10 mouse cellular contexts compared by ENCODE assay signal in genomic region chr4:137368198-137368597, GRCm38 (mm10). TPM values are rescaled to one million over a fixed set of nuclear protein-coding genes. Genes with fewer than 3 reads are reported as not detected.
DNase-seq lines count a peak whose midpoint lies in the region; ATAC-seq and TF ChIP-seq lines count a peak whose summit lies in the region.
"Had no signal": no experiment of that assay in that cellular context is flagged by ENCODE, and none has a peak within 500 bp of the region (broad histone marks: within the 10 kb centered on the region; RNA-seq: fewer than 3 reads in every experiment).

No protein-coding gene starts in this region.

- H3K9ac ChIP-seq in kidney, postnatal 0 days (ENCODE audit: low read depth, low read length): no peak overlapping the region
- H3K9ac ChIP-seq in embryonic facial prominence, embryonic 14.5 days (ENCODE audit: low read depth, low read length): no peak overlapping the region

- peak overlapping the region; percentile 58 for H3K27ac ChIP-seq in kidney, postnatal 0 days
- peak overlapping the region; percentile 39; the same call in 1 of the 2 replicates for H3K27ac ChIP-seq in embryonic facial prominence, embryonic 14.5 days (replicated peaks; ENCODE audit: low read depth, low read length)
- peak overlapping the region; percentile 97 for H3K27ac ChIP-seq in macrophage

- H3K4me3 ChIP-seq in kidney, postnatal 0 days (replicated peaks; ENCODE audit: low read depth, low read length): no peak overlapping the region
- H3K4me3 ChIP-seq in embryonic facial prominence, embryonic 14.5 days (ENCODE audit: low read depth, low read length): no peak overlapping the region
- H3K4me3 ChIP-seq in macrophage (ENCODE audit: inconsistent target): no peak overlapping the region

- H3K36me3 ChIP-seq in kidney, postnatal 0 days (ENCODE audit: insufficient read depth, low read length): no peaks in the 10 kb centered on the region
- H3K36me3 ChIP-seq in embryonic facial prominence, embryonic 14.5 days (ENCODE audit: control insufficient read depth, insufficient read depth, low read length): no peaks in the 10 kb centered on the region
- H3K36me3 ChIP-seq in macrophage (ENCODE audit: inconsistent target): no peaks in the 10 kb centered on the region

- DNase-seq in kidney, postnatal 0 days (ENCODE audit: low spot score): no peak
- DNase-seq in kidney, adult 18-20 months: no peak
- peak; percentile 25 for DNase-seq in MEL-GATA-1-ER (ENCODE audit: extremely low read depth, low read depth)
- DNase-seq in embryonic facial prominence, embryonic 14.5 days (ENCODE audit: low spot score): no peak
- DNase-seq in spleen, postnatal 4 days (ENCODE audit: low spot score in 2 of 2): no peak
- DNase-seq: cerebellum, postnatal 10 days; gastrocnemius, postnatal 10 days; right cerebral cortex, postnatal 25 days had no signal

- WGBS in kidney, postnatal 0 days: 4% methylated on average over 1 of the region's 1 CpGs
- WGBS in embryonic facial prominence, embryonic 14.5 days: 14% methylated on average over 1 of the region's 1 CpGs
- 0% methylated on average over 1 of the region's 1 CpGs for WGBS in macrophage (ENCODE audit: missing documents)

- no peak for ATAC-seq in kidney, postnatal 0 days (replicated peaks; ENCODE audit: low FRiP score, low read depth)
- no peak for ATAC-seq in embryonic facial prominence, embryonic 14.5 days (ENCODE audit: low read depth)
- no peak for ATAC-seq in cerebellum, adult (ENCODE audit: insufficient number of reproducible peaks, low FRiP score, low TSS enrichment)

- peaks cover 5% of the 10 kb centered on the region; the same call in 1 of the 2 replicates for H3K4me1 ChIP-seq in kidney, postnatal 0 days (replicated peaks; ENCODE audit: insufficient read depth, low read length)
- peaks cover 5% of the 10 kb centered on the region; the same call in 1 of the 2 replicates for H3K4me1 ChIP-seq in embryonic facial prominence, embryonic 14.5 days (ENCODE audit: control insufficient read depth, insufficient read depth, low read length)

- peaks cover 19% of the 10 kb centered on the region; the same call in 1 of the 2 replicates for H3K79me2 ChIP-seq in macrophage (ENCODE audit: inconsistent target)

- TF ChIP-seq CTCF in kidney, postnatal 0 days (IDR thresholded peaks at IDR 0.05; ENCODE audit: low read depth): no peak

- no peaks in the 10 kb centered on the region for H3K27me3 ChIP-seq in kidney, postnatal 0 days (ENCODE audit: insufficient read depth, low read length)
- no peaks in the 10 kb centered on the region for H3K27me3 ChIP-seq in embryonic facial prominence, embryonic 14.5 days (replicated peaks; ENCODE audit: control insufficient read depth, insufficient read depth, low read length)

- H3K9me3 ChIP-seq in kidney, postnatal 0 days (replicated peaks; ENCODE audit: low read length): no peaks in the 10 kb centered on the region
- no peaks in the 10 kb centered on the region for H3K9me3 ChIP-seq in embryonic facial prominence, embryonic 14.5 days (ENCODE audit: control insufficient read depth, low read length)

- 0 out of 2 replicates have a peak overlapping the region, but pooled peaks have one; percentile 16 for H3K4me2 ChIP-seq in kidney, postnatal 0 days (ENCODE audit: low read length)
- H3K4me2 ChIP-seq in embryonic facial prominence, embryonic 14.5 days (ENCODE audit: low read depth, low read length): peak overlapping the region; percentile 1; the same call in 1 of the 2 replicates

RNA-seq across cellular contexts. Expression of gene Cdc42, which starts 10.7 kb away (rescaled TPM):
- 592 and 644 TPM in 2 replicates for polyA plus RNA-seq in kidney, postnatal 0 days (2015; fragmentation: Nextera tagmentation; extraction: Ambion mirVana)
- 714 and 769 TPM in 2 replicates for polyA plus RNA-seq in embryonic facial prominence, embryonic 14.5 days (2014; fragmentation: Nextera tagmentation; extraction: Ambion mirVana)
- total RNA-seq in macrophage (2018; cell fraction: chromatin; rRNA removed): 100 to 1,000 TPM; 124 to 290 (median 239) TPM
- total RNA-seq in macrophage (2018; cell fraction: cytosol; rRNA removed): 100 to 1,000 TPM; 731 to 913 (median 795) TPM
- total RNA-seq in macrophage (2018; cell fraction: nucleus; rRNA removed): 100 to 1,000 TPM; 294 to 817 (median 419) TPM
- 706 to 958 TPM (median 881 TPM) in 3 replicates for polyA plus RNA-seq in macrophage (2018)

RNA-seq across cellular contexts. Expression of gene Cela3a, which starts 41.4 kb away (rescaled TPM):
- not detected in 2 replicates for polyA plus RNA-seq in kidney, postnatal 0 days (2015; fragmentation: Nextera tagmentation; extraction: Ambion mirVana)
- not detected in 2 replicates for polyA plus RNA-seq in embryonic facial prominence, embryonic 14.5 days (2014; fragmentation: Nextera tagmentation; extraction: Ambion mirVana)
- total RNA-seq in macrophage (2018; cell fraction: chromatin; rRNA removed): not detected
- total RNA-seq in macrophage (2018; cell fraction: cytosol; rRNA removed): not detected
- not detected for total RNA-seq in macrophage (2018; cell fraction: nucleus; rRNA removed)
- polyA plus RNA-seq in macrophage (2018): not detected in 3 replicates
- total RNA-seq: gastrocnemius, postnatal 10 days had no signal

Comparison
In these comparisons a context has a peak if more than half of its experiments do, and no peak if none do; other contexts are left out.
1. H3K27ac ChIP-seq: peak in every context shown above with its lines; median percentile 97 in macrophage; 58 in kidney, postnatal 0 days; 39 in embryonic facial prominence, embryonic 14.5 days.